Mouse (Mus musculus): ENCODE measurements around the gene Dpf2.

DNA sequence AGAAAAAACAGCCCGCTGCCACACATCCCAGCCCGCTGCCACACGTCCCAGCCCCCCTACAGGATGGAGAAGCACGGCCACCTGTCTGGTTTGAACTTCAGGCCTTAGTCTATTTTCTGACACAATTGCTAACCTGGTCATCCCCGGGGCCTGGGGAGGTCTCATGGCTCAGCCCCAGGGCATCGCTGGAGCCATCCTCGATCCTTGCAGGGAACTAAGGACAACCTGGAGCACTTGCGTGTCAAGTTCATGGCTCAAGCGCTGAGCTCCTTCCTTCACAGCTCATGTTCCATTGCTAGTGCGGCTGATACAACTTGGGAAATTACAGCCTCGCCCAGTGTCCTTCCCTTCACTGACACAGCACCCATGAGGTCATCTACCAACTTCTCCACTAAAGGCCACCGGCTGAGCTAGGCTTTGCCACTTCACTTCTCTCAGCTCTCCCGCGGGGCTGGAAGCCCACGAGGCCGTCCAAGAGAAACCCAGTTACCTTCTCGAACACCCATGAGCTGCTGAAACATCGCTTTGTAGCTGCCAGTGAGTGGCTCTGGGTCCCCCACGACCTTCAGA, 40.5 kb upstream of the Dpf2 start:
- TF ChIP-seq CTCF (conservative IDR thresholded peaks at IDR 0.05; ENCODE audit: insufficient read depth, insufficient read length, low read depth, low read length), result no peak
- TF ChIP-seq POLR2A (IDR thresholded peaks at IDR 0.05; ENCODE audit: low read depth, low read length), result no peak
